Mouse (Mus musculus): Measurements from ENCODE around the gene Nol11.
A peak's percentile ranks its signal among the peaks of the same experiment; 100 is the strongest.
"Not testable (repeated sequence)": the region's sequence is repeated elsewhere in the genome, so short reads cannot be mapped to it uniquely, and the experiment has no call there.

The Nol11 gene

DNA sequence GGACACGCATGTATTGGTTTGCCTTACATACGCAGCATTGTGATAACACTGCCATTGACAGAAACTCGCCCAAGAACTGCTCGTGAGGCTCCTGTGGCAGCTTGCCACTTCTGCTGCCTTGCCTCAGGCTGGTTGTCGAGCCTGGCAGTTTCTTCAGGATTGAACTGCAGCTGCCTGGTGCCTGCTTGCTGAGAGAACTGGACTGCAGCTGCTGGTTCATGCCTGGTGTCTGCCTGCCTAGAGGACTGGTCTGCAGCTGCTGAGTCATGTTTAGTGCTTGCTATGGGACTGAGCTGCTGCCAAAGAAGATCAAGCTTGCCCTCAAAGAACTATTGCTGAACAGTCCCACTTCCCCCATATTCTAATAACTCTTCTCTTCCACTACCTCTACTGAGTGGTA, 33.9 kb downstream of the Nol11 start:
- DNase-seq (ENCODE audit: low spot score in 2 of 2), result no peak

DNA sequence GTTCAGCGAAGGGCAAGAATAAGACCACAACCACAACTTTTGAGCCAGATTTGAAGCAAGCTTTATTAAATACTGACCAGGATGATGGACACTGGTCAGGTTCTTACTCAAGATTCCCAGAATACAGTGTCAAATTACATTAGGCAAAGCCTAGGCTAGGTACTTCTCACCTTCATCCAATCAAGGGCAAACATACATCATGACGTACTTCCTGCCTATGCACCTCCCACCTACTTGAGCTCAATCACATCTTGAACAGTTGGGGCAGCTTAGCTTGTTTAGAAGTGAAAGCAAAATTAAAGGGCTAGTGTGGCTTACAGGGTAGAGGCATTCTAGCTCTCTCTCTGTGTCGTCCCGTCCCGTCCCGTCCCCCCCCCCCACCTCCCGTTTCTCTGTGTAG, 34.8 kb downstream of the Nol11 start:
- no peak for DNase-seq (ENCODE audit: low spot score in 2 of 2)

DNA sequence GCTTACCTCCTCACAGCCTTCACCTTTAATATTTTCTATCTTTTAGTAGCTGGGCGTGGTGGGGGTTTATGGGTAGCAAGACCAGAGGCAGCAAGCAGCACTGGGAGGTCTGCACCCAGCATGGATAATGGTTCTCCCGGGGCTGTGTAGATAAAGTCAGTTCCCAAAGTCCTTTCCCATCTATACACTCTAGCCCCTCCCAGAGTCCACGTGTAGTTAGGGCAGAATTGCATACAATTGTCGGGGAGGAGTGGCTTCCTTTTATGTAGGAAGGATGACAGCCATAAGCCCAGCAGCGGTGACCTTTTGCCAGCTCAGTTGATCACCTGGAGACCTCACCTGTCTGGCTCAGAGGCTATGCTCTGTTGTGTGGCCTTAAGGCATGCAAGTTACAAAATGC, 35.5 kb downstream of the Nol11 start:
- DNase-seq (ENCODE audit: low spot score in 2 of 2), result no peak

DNA sequence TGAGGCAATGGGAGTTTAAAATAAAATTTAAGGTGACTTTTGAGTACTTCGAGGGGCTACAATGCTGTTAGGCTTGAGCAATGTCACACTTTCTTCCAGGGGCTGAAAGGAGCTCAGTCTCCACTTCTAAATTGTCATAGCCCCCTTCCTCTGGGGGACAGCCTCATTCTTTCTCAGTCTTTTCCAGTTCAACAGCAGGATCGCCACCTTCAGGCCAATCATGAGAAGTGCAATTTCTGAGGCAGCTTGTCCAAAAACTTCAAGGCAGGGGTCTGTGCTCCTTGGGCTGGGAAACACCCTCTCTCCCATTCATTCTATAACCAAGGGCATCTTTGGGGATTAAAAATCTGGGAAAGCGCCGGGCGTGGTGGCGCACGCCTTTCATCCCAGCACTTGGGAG, 37.4 kb downstream of the Nol11 start:
- peak in 1 of 2 experiments; percentile 42 for DNase-seq (ENCODE audit: low spot score in 2 of 2)

DNA sequence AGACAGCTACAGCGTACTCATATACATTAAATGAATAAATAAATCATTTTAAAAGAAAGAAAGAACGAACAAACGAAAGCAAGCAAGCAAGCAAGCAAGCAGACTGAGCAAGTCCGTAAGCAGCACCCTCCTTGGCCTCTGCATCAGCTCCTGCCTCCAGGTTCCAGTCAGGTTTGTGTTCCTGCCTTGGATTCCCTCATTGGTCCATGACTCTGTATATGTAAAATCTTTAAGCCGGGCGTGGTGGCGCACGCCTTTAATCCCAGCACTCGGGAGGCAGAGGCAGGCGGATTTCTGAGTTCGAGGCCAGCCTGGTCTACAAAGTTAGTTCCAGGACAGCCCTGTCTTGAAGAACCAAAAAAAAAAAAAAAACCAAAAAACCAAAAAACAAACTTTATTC, 45.2 kb downstream of the Nol11 start:
- DNase-seq (ENCODE audit: low spot score in 2 of 2), result not testable (repeated sequence)

DNA sequence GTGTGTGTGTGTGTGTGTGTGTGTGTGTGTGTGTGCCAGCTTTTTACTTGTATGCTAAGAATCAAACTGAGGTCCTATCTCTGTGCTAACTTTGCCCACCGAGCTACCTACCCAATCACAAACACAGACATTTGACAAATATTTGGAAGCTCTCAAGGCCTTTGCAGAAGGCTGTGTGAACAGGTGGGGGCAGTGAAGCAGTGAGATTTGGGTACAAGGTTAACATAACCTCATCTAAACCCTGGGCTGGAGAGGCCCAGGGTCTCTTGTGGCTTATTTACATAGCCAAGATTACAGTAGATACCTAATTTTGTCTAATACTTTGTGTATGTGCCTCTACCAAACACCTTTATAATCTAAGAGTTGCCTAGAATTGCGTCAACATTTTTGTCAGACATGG, 46.8 kb downstream of the Nol11 start:
- no peak for DNase-seq (ENCODE audit: low spot score in 2 of 2)

DNA sequence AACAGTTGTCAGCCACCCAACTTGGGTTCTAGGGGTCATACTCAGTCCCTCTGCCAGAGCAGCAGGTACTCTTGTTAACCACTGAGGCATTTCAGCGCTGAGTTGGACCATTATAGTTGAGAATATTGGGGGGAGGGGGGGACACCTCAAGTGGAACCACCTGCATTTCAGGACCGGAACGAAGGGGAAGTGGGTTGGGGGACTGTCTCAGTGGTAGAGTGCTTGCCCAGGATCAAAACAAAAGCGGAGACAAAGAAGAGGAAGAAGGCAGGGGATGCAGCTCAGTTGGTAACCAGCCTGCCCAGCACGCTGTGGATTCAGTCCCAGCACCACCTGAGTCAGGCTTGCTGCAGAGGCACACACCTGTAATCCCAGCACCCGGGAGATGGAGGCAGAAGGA, 48.4 kb downstream of the Nol11 start:
- peak; percentile 54 to 56 for DNase-seq (ENCODE audit: low spot score in 2 of 2)

DNA sequence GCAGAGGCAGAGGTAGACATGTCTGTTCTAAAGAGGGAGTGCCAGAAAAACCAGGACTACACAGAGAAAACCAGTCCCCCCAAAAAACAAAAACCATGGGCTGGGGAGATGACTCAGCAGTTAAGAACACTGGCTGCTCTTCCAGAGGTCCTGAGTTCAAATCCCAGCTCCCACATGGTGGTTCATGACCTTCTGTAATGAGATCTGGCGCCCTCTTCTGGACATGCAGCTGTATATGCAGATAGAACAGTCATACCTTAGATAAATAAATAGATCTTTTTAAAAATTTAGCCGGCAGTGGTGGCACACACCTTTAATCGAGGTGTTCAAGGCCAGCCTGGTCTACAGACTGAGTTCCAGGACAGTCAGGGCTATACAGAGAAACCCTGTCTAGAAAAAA, 50.5 kb downstream of the Nol11 start:
- peak in 1 of 2 experiments; percentile 71 for DNase-seq (ENCODE audit: low spot score in 2 of 2)

DNA sequence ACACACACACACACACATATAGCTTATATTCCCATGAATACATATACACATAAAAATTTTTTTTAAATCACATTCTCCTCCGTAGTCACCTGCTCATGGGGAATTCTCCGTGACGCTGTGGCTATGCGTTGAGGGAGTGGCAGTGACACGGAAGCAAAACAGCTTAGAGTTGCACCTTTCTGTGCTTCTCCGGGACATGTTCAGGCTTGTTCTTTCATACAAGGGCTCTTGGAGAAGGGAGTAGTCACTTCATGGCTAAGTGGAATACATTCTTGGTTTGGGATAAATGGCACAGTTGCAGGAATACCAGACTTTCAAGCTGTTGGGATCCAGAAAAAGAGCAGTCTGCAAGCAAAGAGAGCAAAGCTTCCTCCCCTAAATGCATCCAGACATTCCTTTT, 51.6 kb downstream of the Nol11 start:
- no peak for DNase-seq (ENCODE audit: low spot score in 2 of 2)

DNA sequence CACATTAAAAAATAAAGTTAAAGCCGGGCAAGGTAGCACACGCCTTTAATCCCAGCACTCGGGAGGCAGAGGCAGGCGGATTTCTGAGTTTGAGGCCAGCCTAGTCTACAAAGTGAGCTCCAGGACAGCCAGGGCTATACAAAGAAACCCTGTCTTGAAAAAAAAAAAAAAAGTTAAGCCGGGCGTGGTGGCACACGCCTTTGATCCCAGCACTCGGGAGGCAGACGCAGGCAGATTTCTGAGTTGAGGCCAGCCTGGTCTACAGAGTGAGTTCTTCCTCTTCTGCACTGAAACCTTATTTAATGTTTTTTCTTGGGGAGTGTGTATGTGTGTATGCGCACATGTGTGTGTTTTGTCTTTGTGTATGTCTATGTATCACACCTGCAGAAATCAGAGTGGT, 52.7 kb downstream of the Nol11 start:
- not testable (repeated sequence) for DNase-seq (ENCODE audit: low spot score in 2 of 2)

DNA sequence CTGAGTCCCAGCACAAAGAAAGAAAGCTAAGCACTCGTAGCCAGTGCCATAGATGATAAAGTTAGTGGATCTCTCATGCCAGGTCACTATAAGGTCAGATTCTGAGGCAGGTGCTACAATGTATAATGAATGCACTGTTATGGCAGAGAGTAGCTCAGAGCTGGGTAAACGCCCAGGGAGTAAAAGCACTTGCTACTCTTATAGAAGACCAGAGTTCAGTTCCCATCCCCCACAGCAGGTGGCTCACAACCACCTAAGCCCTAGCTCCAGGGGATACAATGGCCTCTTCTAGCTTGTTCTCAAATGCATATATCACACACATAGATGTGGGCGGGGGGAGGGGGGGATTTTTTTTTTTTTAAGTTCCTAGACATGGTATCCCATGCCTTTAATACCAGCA, 53.4 kb downstream of the Nol11 start:
- peak; percentile 39 to 52 for DNase-seq (ENCODE audit: low spot score in 2 of 2)

DNA sequence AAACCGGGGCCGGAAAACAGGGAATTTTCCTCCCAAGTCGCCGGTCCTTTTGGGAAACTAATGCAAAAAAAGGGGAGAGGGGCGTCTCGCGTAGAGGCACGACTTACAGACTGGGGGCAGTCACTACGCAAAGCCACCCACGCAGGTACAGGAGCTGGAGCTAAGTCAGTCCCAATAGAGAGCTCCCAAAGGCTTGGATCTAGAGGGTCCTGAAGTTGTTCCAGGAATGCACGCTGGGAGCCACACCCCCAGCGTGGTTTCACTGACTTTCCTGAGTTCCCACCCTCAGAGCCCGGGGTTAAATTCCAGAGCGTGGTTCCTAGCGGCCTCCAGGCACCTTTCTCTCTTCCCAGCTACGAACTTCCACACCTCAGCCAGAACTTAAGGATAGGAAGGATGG, 56.8 kb downstream of the Nol11 start:
- DNase-seq (ENCODE audit: low spot score in 2 of 2), result no peak

DNA sequence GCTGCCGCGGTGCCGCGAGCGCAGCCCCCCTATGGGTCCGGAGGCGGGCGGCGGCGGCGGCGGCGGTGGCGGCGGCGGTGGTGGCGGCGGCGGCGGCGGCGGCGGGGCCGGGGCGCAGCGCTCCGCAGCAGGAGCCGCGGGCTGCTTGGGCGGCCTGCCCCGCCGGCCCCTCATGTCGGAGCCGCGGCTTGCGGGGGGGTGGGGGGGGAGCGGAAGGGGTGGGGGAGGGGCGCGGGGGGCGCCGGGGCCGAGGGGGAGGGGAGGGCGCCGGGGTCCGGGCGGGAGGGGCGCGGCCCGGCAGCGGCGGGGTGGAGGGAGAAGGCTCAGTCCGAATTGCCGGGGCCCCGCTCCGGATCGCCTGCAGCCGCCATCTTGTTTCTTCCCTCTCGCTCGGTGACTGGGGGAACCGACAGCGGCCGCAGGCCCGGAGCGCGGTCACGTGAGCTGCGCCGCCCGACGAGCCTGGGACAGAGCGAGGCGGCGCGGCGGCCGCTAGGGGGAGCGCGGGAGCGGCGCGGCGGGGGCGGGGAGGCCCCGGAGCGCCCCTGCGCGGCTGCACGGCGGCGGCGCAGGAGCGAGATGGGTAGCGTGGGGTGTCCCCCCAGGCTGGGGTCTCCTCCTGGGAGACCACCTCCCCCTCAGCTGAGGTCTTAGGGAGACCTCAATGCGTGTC, 57.3 kb downstream of the Nol11 start, which contains the start of gene Bptf:
TSS of gene Bptf (minus strand) at position 379 of the 673 bp plus-strand sequence.
- peak; percentile 86 to 94 for DNase-seq (ENCODE audit: low spot score in 2 of 2)

DNA sequence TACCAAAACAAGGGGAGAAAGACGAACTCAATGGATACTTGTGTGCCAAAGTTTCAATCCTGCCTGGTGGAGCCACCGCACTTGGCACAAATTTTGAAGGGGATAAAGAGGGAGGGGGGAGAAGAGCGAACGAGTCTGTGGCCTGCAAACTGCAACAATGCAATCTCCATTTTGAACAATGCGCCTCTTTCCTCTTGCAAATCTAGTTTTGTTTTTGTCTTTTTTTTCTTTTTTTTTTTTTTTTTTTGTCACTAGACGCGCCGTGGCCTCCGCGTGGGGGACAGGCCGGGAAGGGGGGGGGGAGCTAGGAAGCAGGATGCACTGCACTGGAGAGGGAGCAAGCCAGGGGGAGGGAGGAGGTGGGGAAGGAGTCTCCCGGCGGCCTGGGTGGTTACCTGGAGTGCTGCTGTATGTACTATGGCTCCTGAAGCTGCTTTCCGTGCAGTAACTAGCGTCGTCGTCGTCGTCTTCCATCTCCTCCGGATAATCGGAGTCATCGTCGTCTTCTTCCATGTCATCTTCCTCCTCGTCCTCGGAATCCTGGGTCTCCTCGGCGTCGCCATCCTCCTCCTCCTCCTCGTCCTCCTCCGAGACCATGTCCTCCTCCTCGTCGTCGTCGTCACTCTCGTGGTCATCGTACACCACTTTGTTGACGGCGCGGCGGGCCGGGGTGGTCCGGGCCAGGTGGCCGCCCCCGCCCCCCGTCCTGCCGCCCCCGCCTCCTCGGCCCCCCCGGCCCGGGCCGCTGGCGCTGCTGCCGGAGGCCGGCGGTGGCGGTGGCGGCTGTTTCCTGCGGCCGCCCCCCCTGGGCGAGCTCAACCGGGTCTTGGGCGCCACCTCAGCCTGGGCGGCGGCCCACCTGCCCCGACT, 58.1 kb downstream of the Nol11 start:
- peak; percentile 54 to 57 for DNase-seq (ENCODE audit: low spot score in 2 of 2)

DNA sequence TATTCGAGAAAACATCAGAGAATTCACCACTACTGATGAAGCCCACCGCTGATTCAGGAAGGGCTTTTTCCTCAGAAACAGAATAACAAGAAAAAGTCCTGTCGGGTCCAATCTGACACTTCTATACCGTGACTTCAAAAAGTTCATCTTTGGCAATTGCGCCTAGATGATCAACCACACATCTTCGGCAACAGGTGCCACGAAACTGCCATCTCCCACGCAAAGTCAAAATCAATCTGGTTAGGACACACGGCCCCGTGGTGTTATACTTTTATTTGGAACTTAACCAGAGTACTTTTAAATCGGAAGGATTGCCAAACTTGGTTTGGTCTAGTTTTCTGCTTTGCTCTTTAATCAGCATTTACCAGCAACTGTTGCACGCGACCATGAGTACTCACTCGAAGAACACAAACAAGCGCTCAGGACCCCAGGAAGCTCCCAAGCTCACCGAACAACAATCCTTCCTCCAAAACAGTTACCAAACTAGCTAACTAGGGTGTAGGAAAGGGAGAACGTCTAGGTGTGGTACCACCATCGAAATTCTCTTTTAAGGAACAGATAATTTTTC, 58.9 kb downstream of the Nol11 start:
- peak in 1 of 2 experiments; percentile 19 for DNase-seq (ENCODE audit: low spot score in 2 of 2)

DNA sequence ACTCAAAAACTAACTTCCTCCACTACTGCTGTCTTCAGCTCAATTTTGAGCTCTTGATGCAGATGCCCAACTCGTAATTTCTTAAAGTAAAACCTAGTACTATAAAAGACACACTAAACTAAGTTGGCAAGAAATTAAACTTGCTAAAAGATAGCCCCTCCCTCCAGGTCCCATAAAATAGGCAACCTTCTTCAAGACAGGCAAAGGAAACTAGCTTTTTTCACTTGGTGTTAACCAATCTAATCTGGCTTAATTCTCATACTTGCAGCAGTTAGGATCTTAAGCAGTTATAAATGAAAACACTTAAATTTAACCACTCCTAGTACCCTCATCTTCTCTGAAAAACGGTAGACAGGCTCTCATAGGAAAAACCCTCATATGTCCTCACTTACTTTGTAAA, 59.5 kb downstream of the Nol11 start:
- no peak for DNase-seq (ENCODE audit: low spot score in 2 of 2)

DNA sequence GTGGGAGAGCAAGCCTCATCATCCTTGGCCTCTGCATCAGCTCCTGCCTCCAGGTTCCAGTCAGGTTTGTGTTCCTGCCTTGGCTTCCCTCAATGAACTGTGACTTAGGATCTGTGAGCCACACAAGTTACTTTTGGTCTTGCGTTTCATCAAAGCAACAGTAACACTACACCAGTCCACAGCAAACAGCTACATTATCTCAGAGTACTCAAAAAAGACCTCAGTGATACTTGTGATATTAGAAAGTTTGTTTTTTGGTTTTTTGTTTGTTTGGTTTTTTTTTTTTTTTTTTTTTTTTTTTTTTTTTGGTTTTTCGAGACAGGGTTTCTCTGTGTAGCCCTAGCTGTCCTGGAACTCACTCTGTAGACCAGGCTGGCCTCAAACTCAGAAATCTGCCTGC, 62.5 kb downstream of the Nol11 start:
- not testable (repeated sequence) for DNase-seq (ENCODE audit: low spot score in 2 of 2)

DNA sequence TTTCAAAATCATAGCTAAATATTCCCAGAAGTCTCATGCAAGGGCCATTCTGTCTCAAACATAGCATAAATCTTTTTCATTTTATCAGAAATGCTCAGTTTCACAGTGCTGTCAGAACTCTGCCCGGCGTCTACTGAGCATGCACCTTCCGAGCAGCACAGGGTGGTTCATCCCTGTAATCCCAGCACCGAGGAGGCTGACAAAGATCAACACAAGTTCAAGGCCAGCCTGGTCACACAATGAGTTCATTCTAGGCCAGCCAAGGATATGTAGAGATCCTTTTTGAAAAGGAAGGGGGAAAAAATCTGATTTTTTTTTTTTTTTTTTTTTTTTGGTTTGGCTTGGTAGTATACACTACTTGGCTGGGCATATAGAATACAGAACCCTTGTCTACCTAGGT, 64.2 kb downstream of the Nol11 start:
- no peak for DNase-seq (ENCODE audit: low spot score in 2 of 2)

DNA sequence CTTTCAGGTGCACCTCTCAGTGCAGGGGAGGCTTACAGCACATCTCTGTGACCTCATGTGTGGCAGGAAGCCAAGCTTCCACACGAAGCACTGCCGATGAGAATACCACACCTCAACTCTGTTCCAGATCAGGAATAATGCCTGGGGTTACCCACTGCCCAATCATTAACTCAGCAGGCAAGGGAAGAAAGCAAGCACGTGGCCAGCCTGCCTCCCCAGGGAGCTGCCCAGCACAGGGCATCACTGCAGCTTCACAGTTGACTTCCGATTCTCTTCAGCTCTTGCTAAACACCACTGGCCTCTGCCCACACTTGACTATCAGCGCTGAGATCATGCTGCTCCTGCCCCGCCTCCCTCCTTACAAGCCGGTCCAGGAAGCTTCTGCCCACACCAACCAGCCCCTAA, 64.9 kb downstream of the Nol11 start:
- no peak for DNase-seq (ENCODE audit: low spot score in 2 of 2)

DNA sequence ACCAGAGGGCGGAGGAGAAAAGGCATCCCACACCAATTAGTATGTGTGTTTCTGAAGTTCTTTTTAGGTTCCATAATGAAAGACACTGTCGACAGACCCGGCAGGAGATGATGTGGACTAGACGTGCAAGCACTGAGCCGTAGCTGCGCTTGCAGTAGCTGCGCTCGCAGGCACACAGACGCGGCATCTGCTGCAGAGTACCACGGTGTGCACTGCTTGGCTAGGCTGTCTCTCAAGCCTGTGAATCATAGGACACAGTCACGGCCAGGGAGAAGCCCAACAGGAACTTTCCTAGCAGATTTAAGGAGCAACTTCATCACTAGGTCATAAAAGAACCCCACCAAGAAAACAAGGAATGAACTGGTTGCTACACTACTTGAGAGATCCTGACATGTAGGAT, 71.4 kb downstream of the Nol11 start:
- DNase-seq (ENCODE audit: low spot score in 2 of 2), result no peak

Data from thymus, postnatal 10 days (tissue).